Mouse (Mus musculus): ENCODE data around the gene Kalrn.
"Not testable (repeated sequence)": the region's sequence is repeated elsewhere in the genome, so short reads cannot be mapped to it uniquely, and the experiment has no call there.

The Kalrn gene

GRCm38 (mm10) chr16:34320023-34320800, 253.1 kb downstream of the Kalrn start:
- in situ Hi-C loops (cut with MboI, MseI), result no loop called here

- in situ Hi-C loops (cut with MboI, MseI), result loop anchor here (10.0 kb wide), 1 partner anchor 488 kb away; no protein-coding TSS in a partner anchor
Measured at GRCm38 (mm10) chr16:34317110-34317509, 256.2 kb downstream of the Kalrn start.

GRCm38 (mm10) chr16:34316253-34316652, 257.1 kb downstream of the Kalrn start:
- in situ Hi-C loops (cut with MboI, MseI), result loop anchor here (10.0 kb wide), 1 partner anchor 489 kb away; no protein-coding TSS in a partner anchor

GRCm38 (mm10) chr16:34314071-34314470, 259.3 kb downstream of the Kalrn start:
- in situ Hi-C loops (cut with MboI, MseI), result loop anchor here (10.0 kb wide), 1 partner anchor 491 kb away; no protein-coding TSS in a partner anchor

GRCm38 (mm10) chr16:34311577-34311976, 261.8 kb downstream of the Kalrn start:
- in situ Hi-C loops (cut with MboI, MseI), result loop anchor here (10.0 kb wide), 1 partner anchor 493 kb away; no protein-coding TSS in a partner anchor

- in situ Hi-C loops (cut with MboI, MseI), result loop anchor here (10.0 kb wide), 1 partner anchor 494 kb away; no protein-coding TSS in a partner anchor
Measured at GRCm38 (mm10) chr16:34310363-34310762, 263.0 kb downstream of the Kalrn start.

GRCm38 (mm10) chr16:34308324-34308723, 265.0 kb downstream of the Kalrn start:
- in situ Hi-C loops (cut with MboI, MseI), result no loop called here

GRCm38 (mm10) chr16:34307458-34307857, 265.9 kb downstream of the Kalrn start:
- in situ Hi-C loops (cut with MboI, MseI), result no loop called here

- in situ Hi-C loops (cut with MboI, MseI), result no loop called here
Measured at GRCm38 (mm10) chr16:34305586-34305985, 267.7 kb downstream of the Kalrn start.

- in situ Hi-C loops (cut with MboI, MseI), result not testable (repeated sequence)
Measured at GRCm38 (mm10) chr16:34303818-34304217, 269.5 kb downstream of the Kalrn start.

GRCm38 (mm10) chr16:34302503-34302902, 270.8 kb downstream of the Kalrn start:
- in situ Hi-C loops (cut with MboI, MseI), result no loop called here

GRCm38 (mm10) chr16:34302063-34302462, 271.3 kb downstream of the Kalrn start:
- in situ Hi-C loops (cut with MboI, MseI), result no loop called here

- in situ Hi-C loops (cut with MboI, MseI), result no loop called here
Measured at GRCm38 (mm10) chr16:34299226-34299625, 274.1 kb downstream of the Kalrn start.

- in situ Hi-C loops (cut with MboI, MseI), result no loop called here
Measured at GRCm38 (mm10) chr16:34297911-34298682, 275.2 kb downstream of the Kalrn start.

GRCm38 (mm10) chr16:34294568-34294967, 278.8 kb downstream of the Kalrn start:
- in situ Hi-C loops (cut with MboI, MseI), result loop anchor here (5.0 kb wide), 1 partner anchor 97 kb away; no protein-coding TSS in a partner anchor

GRCm38 (mm10) chr16:34293675-34294074, 279.7 kb downstream of the Kalrn start:
- in situ Hi-C loops (cut with MboI, MseI), result loop anchor here (5.0 kb wide), 1 partner anchor 96 kb away; no protein-coding TSS in a partner anchor

GRCm38 (mm10) chr16:34289583-34289982, 283.7 kb downstream of the Kalrn start:
- in situ Hi-C loops (cut with MboI, MseI), result no loop called here

GRCm38 (mm10) chr16:34282026-34282425, 291.3 kb downstream of the Kalrn start:
- in situ Hi-C loops (cut with MboI, MseI), result no loop called here

- in situ Hi-C loops (cut with MboI, MseI), result no loop called here
Measured at GRCm38 (mm10) chr16:34279654-34280383, 293.5 kb downstream of the Kalrn start.

- in situ Hi-C loops (cut with MboI, MseI), result no loop called here
Measured at GRCm38 (mm10) chr16:34278249-34278790, 295.0 kb downstream of the Kalrn start.

- in situ Hi-C loops (cut with MboI, MseI), result no loop called here
Measured at GRCm38 (mm10) chr16:34274607-34275006, 298.7 kb downstream of the Kalrn start.
